Mouse (Mus musculus) telencephalon, adult 2 months (tissue): ENCODE measurements around the gene Scyl3.
A peak's percentile ranks its signal among the peaks of the same experiment; 100 is the strongest.

Source experiments
- DNase-seq: peaks from one replicate; pipeline ENCODE4 v3.0.0-alpha.2; 2011; ENCODE audit warnings: low read depth, low spot score

Gene Scyl3

GRCm38 (mm10) chr1:163958036-163958435 lies 29.1 kb downstream of the Scyl3 start:
- DNase-seq, result peak; percentile 45

DNA sequence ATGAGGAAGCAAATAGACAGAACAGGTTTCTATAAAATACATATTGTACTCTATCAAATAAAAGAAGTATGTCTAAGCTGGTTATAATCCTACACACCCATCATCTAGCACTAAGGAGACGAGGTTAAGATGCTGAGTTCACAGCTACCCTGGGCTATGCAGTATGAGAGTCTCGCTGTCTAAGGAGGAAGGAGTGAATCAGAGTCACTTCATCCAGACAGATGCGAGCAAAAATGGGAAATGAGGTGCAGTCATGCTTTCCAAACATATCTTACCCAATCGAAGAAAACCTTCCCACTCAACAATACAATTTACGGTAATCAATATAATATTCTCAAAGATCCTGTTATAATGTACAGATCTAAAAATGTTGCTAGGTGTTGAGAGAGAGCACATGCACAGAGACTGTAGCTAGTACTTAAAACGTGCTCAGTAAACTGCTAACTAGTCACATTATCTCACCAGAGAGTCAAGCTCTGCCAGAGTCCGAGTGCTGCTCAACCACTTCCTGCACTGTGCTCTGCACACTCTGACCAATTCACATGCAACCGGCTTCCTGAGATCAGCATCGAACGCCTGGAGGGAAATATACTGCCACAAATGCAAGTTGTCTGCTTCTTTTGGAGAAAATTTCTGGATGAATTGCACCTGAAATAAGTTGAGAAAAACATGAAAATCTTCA lies 35.2 kb downstream of the Scyl3 start:
- no peak for DNase-seq

DNA sequence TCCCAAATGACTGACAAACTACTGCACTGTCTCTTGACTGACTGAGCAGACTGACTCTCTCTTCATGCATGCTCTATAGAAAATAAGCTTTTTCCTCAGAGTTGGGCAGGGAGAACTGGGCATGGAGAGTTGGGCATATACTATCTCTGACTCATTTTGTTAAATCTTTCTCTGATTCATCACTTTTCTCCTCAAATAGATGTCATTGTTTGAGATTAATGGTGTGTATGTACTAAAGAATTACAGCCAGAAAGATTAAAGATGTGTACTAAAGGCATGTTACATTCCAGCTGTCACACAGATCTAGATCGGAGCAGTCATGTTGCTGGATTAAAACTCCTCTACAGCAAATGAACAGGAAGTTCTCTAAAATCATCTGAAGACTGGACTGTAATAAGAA lies 45.6 kb downstream of the Scyl3 start:
- DNase-seq, result no peak

DNA sequence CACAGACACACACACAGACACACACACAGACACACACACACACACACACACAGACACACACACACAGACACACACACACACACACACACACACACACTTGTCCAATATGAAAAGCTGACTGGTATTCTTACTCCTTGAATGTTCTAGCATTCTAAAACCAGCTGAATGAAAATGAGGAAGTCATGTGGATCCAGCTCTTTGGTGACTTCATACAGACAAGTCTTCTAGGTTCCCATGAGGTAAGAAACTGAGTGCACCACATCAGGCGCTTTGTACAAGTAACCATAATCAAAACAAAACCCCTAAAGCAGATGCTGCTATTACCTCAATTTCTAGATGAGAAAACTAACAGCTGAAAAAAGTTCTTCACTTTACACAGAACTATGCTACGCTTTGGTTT lies 46.2 kb downstream of the Scyl3 start:
- DNase-seq, result no peak

DNA sequence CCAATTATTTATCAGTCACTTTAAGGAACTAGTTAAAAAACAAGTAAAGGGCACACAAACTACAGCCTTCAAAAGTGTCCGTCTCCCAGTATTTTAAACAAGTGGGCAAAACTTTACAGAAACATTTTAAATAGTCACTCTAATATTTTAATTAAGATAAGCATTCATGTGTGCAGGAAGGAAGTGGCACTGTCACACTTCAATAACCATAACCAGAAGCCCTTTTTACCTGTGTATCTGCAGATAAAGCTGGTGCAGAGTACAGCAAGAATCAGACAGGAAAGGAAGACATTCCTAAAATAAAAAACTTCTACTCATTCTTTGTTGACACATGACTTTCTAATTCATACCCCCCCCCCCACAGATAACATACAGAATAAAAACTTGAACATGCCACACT lies 47.6 kb downstream of the Scyl3 start:
- DNase-seq, result no peak

GRCm38 (mm10) chr1:163992371-163992770 lies 63.5 kb downstream of the Scyl3 start:
- DNase-seq, result no peak

DNA sequence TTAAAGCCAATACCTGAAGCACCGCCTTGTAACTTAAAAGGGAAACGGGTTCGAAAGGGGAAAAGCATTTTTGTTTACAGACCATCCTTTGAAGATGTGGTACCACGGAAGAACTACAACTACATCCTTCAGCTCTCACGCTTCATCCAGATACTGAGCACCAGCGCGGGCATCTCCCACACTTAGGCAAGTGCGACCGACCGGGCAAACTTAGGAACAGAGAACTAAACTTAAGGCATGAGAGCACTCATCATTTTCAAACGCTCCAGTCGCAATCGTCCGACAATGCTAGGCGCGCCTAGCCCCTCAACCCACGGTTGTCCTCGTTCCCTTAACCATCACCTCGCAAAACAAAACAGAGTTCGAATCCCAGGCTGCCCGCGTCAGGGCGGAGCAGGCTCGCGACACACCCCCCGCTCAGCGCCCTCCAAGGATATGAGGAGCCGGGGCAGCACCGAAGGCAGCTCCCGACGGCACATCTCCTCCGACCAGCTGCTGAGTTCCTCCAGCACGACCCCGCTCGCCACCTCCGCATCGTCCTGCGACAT lies 65.3 kb downstream of the Scyl3 start:
- peak; percentile 0 for DNase-seq

- peak; percentile 94 for DNase-seq
These were observed 66.1 kb downstream of the Scyl3 start, which contains the start of the genes BC055324 and Mettl18 for GRCm38 (mm10) chr1:163994721-163995608. Gene BC055324 (minus strand): TSS chr1:163994796. Gene Mettl18 (plus strand): TSS chr1:163994889.

GRCm38 (mm10) chr1:163995609-163995913 lies 66.7 kb downstream of the Scyl3 start:
- DNase-seq, result no peak

- DNase-seq, result no peak
These were observed 73.0 kb downstream of the Scyl3 start for GRCm38 (mm10) chr1:164001831-164002452.

- DNase-seq, result no peak
These were observed 75.4 kb downstream of the Scyl3 start for GRCm38 (mm10) chr1:164004311-164004710.
